Mouse (Mus musculus): ENCODE measurements around the gene Btbd16. TPM values are rescaled to one million over a fixed set of nuclear protein-coding genes. Genes with fewer than 3 reads are reported as not detected.

The Btbd16 gene
- polyA plus RNA-seq, 1 experiment from 2014 or later: 0.52 TPM

DNA sequence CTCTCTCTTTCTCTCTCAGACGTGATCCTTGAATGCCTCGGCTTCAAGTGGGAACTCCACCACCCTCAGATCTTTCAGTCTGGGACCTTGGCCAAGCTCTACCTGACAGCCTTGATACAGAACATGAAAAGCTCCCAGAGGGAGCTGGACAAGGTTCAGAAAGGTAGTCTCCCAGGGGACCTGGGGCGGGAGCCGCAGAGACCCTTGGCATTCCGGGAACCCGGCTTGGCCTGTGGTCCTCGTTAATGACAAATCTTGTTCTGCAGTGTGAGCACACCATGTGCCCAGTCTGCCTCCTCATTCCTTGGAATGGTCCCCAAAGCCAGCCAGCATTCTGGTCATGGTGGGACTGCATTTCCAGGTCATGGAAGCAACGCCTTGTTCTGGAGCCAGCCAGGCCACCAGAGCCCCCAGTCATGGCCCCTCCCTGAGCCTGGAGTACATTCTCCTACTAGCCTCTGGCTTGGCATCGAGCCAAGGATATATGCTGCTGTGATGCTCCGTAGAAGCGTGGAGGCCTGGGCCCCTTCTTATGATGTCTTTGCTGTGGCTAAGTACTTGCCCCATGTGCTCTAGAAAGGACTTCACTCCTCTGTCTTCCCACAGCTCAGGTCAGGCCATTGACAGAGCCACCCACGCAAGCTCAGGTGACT lies 12.2 kb downstream of the Btbd16 start:
- no peak for ATAC-seq

DNA sequence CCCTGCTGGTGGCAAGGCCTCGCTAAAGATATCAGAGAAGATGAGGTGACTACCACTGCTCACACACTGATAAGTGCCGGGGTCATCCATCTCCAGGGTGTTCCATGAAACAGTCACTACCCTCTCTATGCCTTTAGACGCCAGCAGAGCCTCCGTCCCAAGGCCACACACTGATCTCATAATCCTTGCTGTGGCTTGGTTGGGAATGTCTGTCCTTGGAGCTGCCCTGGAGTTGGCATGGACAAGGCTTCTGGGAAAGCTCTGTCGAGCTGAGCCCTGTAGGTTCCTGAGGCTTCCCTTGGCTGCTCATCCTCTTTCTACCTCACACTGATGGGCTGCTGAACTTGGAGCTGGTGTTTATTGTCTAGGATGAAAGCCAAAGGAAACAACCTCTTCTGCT lies 12.8 kb downstream of the Btbd16 start:
- Histone ChIP-seq H3K36me3 (replicated peaks; ENCODE audit: insufficient read depth, low read length) (no peaks in the 10 kb centered on the region), H3K27ac (ENCODE audit: low read depth) (no peak overlapping the region), H3K4me1 (ENCODE audit: insufficient read depth) (peaks cover 20% of the 10 kb centered on the region; the same call in 1 of the 2 replicates), H3K27me3 (ENCODE audit: insufficient read depth, low read length) (no peaks in the 10 kb centered on the region), H3K9ac (replicated peaks) (no peak overlapping the region), H3K4me2 (ENCODE audit: low read depth, low read length) (no peak overlapping the region), H3K4me3 (ENCODE audit: low read depth, low read length) (no peak overlapping the region), H3K9me3 (ENCODE audit: low read length) (no peaks in the 10 kb centered on the region)
- no peak for ATAC-seq
- no peak for DNase-seq
- TF ChIP-seq CTCF (IDR thresholded peaks at IDR 0.05; ENCODE audit: low read depth) (no peak), EP300 (IDR thresholded peaks at IDR 0.05; ENCODE audit: low read depth) (no peak)
- WGBS (ENCODE audit: insufficient replicate concordance): 62% methylated on average over 5 of the region's 5 CpGs

More for the DNA sequence above, 12.2 kb downstream of the Btbd16 start:
- H3K9ac ChIP-seq (replicated peaks): no peak overlapping the region
- no peak overlapping the region for H3K4me3 ChIP-seq (ENCODE audit: low read depth, low read length)
- TF ChIP-seq CTCF (IDR thresholded peaks at IDR 0.05; ENCODE audit: low read depth) (no peak), EP300 (IDR thresholded peaks at IDR 0.05; ENCODE audit: low read depth) (no peak)
- peaks cover 20% of the 10 kb centered on the region for H3K4me1 ChIP-seq (ENCODE audit: insufficient read depth)
- no peak overlapping the region for H3K4me2 ChIP-seq (ENCODE audit: low read depth, low read length)
- 67% methylated on average over 12 of the region's 12 CpGs for WGBS (ENCODE audit: insufficient replicate concordance)
- no peaks in the 10 kb centered on the region for H3K9me3 ChIP-seq (ENCODE audit: low read length)
- no peak overlapping the region for H3K27ac ChIP-seq (ENCODE audit: low read depth)
- H3K27me3 ChIP-seq (ENCODE audit: insufficient read depth, low read length): no peaks in the 10 kb centered on the region
- no peaks in the 10 kb centered on the region for H3K36me3 ChIP-seq (replicated peaks; ENCODE audit: insufficient read depth, low read length)
- DNase-seq: no peak

DNA sequence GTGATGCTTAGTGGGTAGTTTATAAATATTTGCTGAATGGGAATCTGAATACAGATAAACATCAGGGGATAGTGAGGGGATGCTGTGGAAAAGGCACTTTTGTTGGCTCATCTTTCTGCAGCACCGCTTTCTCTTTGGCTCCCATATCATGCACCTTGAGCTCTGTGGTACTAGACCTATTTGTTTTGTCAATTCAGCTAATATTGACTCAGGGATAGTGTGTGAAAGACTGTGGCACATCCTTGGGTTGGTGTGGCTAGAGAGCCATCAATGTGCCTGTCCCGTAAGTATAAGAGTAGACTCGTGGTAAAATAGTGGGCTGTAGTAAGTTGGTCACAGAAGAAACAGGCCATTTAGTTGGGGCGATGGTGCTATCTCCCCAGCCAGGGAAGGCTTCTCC lies 13.7 kb downstream of the Btbd16 start:
- peak; percentile 87 for ATAC-seq
- TF ChIP-seq EP300 (IDR thresholded peaks at IDR 0.05; ENCODE audit: low read depth): no peak
- no peak for TF ChIP-seq CTCF (IDR thresholded peaks at IDR 0.05; ENCODE audit: low read depth)
- Histone ChIP-seq H3K4me3 (ENCODE audit: low read depth, low read length) (no peak overlapping the region), H3K4me1 (ENCODE audit: insufficient read depth) (peaks cover 23% of the 10 kb centered on the region; the same call in 1 of the 2 replicates), H3K9ac (replicated peaks) (no peak overlapping the region), H3K4me2 (ENCODE audit: low read depth, low read length) (no peak overlapping the region), H3K36me3 (replicated peaks; ENCODE audit: insufficient read depth, low read length) (no peaks in the 10 kb centered on the region), H3K27ac (ENCODE audit: low read depth) (peak overlapping the region; percentile 64), H3K27me3 (ENCODE audit: insufficient read depth, low read length) (no peaks in the 10 kb centered on the region), H3K9me3 (ENCODE audit: low read length) (no peaks in the 10 kb centered on the region)
- no peak for DNase-seq
- WGBS (ENCODE audit: insufficient replicate concordance): 59% methylated on average over 4 of the region's 4 CpGs

DNA sequence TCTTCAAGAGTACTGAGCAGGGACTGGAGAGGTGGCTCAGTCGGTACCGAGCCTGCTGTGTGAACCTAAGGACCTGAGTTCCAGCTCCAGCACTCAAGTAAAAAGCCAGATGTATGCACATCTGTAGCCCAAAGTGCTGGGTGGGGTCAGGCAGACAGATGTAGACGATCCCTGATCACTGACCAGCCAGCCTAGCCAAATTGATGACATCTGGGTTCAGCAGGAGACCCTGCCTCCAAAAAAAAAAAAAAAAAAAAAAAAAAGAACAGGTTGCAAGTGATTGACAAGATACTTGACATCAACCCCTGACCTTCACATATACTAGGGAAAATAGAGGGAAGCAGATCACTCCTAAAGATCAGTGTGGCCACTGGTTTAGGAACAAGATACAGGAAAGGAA lies 15.1 kb downstream of the Btbd16 start:
- ATAC-seq (no peak), DNase-seq (no peak)
- Histone ChIP-seq H3K4me2 (ENCODE audit: low read depth, low read length) (no peak overlapping the region), H3K4me1 (ENCODE audit: insufficient read depth) (peaks cover 23% of the 10 kb centered on the region; the same call in 1 of the 2 replicates), H3K9ac (replicated peaks) (no peak overlapping the region), H3K4me3 (ENCODE audit: low read depth, low read length) (no peak overlapping the region), H3K27ac (ENCODE audit: low read depth) (0 out of 2 replicates have a peak overlapping the region, but pooled peaks have one; percentile 6), H3K36me3 (replicated peaks; ENCODE audit: insufficient read depth, low read length) (no peaks in the 10 kb centered on the region), H3K27me3 (ENCODE audit: insufficient read depth, low read length) (no peaks in the 10 kb centered on the region), H3K9me3 (ENCODE audit: low read length) (no peaks in the 10 kb centered on the region)
- TF ChIP-seq EP300 (IDR thresholded peaks at IDR 0.05; ENCODE audit: low read depth) (no peak), CTCF (IDR thresholded peaks at IDR 0.05; ENCODE audit: low read depth) (no peak)
- 76% methylated on average over 3 of the region's 3 CpGs for WGBS (ENCODE audit: insufficient replicate concordance)

DNA sequence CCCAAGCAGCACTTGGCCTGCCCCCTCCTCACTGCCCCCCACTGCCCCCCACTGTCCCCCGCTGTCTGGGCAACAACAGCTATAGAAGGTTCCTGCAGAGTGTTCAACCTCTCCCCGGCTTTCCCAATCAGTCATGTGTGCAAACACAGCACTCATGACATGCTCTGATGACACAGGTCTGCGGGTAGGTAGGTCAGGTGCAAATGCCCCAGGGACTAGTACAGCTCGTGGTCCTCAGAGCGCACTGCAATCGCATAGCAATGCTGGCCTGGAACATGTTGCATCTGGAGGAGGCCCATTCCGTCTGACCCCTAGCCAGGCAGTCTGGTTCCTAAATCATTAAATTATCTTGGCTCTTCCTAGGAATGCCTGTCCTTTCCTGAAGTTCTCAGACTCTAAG lies 15.6 kb downstream of the Btbd16 start:
- TF ChIP-seq EP300 (IDR thresholded peaks at IDR 0.05; ENCODE audit: low read depth): peak; percentile 58; the same call in 1 of the 2 replicates
- no peak for TF ChIP-seq CTCF (IDR thresholded peaks at IDR 0.05; ENCODE audit: low read depth)
- peak; percentile 72 for ATAC-seq
- 51% methylated on average over 7 of the region's 7 CpGs for WGBS (ENCODE audit: insufficient replicate concordance)

DNA sequence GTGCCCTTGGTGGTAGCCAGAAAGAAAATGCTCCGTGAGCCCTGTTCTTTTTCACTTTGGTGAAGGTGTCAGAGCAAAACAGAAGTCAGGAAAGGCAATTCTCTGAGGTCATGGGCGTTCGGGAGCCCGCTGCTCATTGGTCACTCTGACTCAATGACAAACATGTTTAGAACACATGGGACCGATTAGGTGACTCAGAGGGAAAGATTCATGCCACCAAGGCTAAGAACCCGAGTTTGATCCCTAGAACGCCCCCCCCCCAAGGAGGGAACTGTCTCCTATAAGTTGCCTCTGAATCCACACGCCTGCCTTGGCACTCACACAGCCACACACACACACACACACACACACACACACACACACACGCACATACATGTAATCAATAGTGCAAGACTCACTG lies 19.8 kb downstream of the Btbd16 start:
- no peak for DNase-seq

More for the DNA sequence above, 15.6 kb downstream of the Btbd16 start:
- Histone ChIP-seq H3K36me3 (replicated peaks; ENCODE audit: insufficient read depth, low read length) (no peaks in the 10 kb centered on the region), H3K9ac (replicated peaks) (no peak overlapping the region), H3K9me3 (ENCODE audit: low read length) (no peaks in the 10 kb centered on the region), H3K27me3 (ENCODE audit: insufficient read depth, low read length) (no peaks in the 10 kb centered on the region), H3K27ac (ENCODE audit: low read depth) (0 out of 2 replicates have a peak overlapping the region, but pooled peaks have one; percentile 6), H3K4me1 (ENCODE audit: insufficient read depth) (peaks cover 23% of the 10 kb centered on the region; the same call in 1 of the 2 replicates), H3K4me3 (ENCODE audit: low read depth, low read length) (no peak overlapping the region), H3K4me2 (ENCODE audit: low read depth, low read length) (no peak overlapping the region)
- DNase-seq: peak; percentile 48

More for the DNA sequence above, 19.8 kb downstream of the Btbd16 start:
- Histone ChIP-seq H3K4me2 (ENCODE audit: low read depth, low read length) (no peak overlapping the region), H3K27ac (ENCODE audit: low read depth) (no peak overlapping the region), H3K36me3 (replicated peaks; ENCODE audit: insufficient read depth, low read length) (no peaks in the 10 kb centered on the region), H3K9me3 (ENCODE audit: low read length) (no peaks in the 10 kb centered on the region), H3K9ac (replicated peaks) (no peak overlapping the region), H3K4me1 (ENCODE audit: insufficient read depth) (peaks cover 5% of the 10 kb centered on the region; the same call in 1 of the 2 replicates), H3K4me3 (ENCODE audit: low read depth, low read length) (no peak overlapping the region), H3K27me3 (ENCODE audit: insufficient read depth, low read length) (no peaks in the 10 kb centered on the region)
- 74% methylated on average over 9 of the region's 9 CpGs for WGBS (ENCODE audit: insufficient replicate concordance)
- no peak for TF ChIP-seq EP300 (IDR thresholded peaks at IDR 0.05; ENCODE audit: low read depth)
- TF ChIP-seq CTCF (IDR thresholded peaks at IDR 0.05; ENCODE audit: low read depth): no peak
- ATAC-seq: no peak

Data from liver, postnatal 0 days (tissue).